ENCODE assay signal across 18 mouse cellular contexts in the genomic region with DNA sequence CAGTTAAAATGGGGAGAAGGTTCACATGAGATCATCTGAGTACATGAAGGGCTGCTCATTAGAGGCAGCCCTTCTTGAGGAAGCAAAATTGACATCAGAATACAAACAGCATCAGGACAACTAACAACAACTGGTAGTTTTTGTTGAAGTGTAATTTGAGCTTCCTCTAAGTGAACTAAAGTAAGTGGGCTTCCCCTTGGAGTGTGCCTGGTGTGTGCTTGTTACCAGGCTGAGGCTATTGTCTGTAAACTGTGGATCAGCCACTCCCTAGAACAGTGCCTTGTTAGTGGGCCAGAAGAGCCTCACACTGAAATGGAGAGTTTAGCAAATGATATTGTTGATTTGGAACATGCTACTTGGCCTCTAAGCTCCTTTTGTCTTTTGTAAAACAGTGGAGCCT.
"Had no signal": no experiment of that assay in that cellular context is flagged by ENCODE, and none has a peak within 500 bp of the region (broad histone marks: within the 10 kb centered on the region; RNA-seq: fewer than 3 reads in every experiment).

No protein-coding gene starts in this region.

- DNase-seq: liver, postnatal 0 days; lung, embryonic 14.5 days; lung, postnatal 10 days; lung, postnatal 4 days; retina, postnatal 1 day; right cerebral cortex, adult 18-20 months; right cerebral cortex, postnatal 25 days; right cerebral cortex, postnatal 4 days; spleen, adult 18-20 months; thymus, adult 18-20 months; thymus, postnatal 14 days; thymus, postnatal 36 days had no signal

- H3K4me3 ChIP-seq: midbrain, embryonic 10.5 days; midbrain, embryonic 13.5 days; midbrain, embryonic 15.5 days; myocyte; neural tube, embryonic 13.5 days; neural tube, embryonic 15.5 days had no signal

- H3K27ac ChIP-seq: midbrain, embryonic 10.5 days; midbrain, embryonic 13.5 days; midbrain, embryonic 15.5 days; neural tube, embryonic 13.5 days; neural tube, embryonic 15.5 days had no signal

- H3K4me1 ChIP-seq: midbrain, embryonic 15.5 days; neural tube, embryonic 13.5 days; neural tube, embryonic 15.5 days had no signal

- H3K27me3 ChIP-seq: midbrain, embryonic 13.5 days; midbrain, embryonic 15.5 days; neural tube, embryonic 13.5 days; neural tube, embryonic 15.5 days had no signal

- H3K9ac ChIP-seq: liver, postnatal 0 days; lung, embryonic 14.5 days; midbrain, embryonic 13.5 days; midbrain, embryonic 15.5 days; neural tube, embryonic 13.5 days; neural tube, embryonic 15.5 days had no signal

- ATAC-seq: liver, postnatal 0 days; midbrain, embryonic 13.5 days; midbrain, embryonic 15.5 days had no signal

- H3K4me2 ChIP-seq: lung, embryonic 14.5 days; midbrain, embryonic 13.5 days; midbrain, embryonic 15.5 days; neural tube, embryonic 13.5 days; neural tube, embryonic 15.5 days had no signal

- H3K9me3 ChIP-seq: midbrain, embryonic 15.5 days; neural tube, embryonic 15.5 days had no signal
